Mouse (Mus musculus): ENCODE results near the gene Ctbp1.

The Ctbp1 gene

GRCm38 (mm10) chr5:33274953-33275454, at the start of gene Ctbp1:
TSS of gene Ctbp1 (minus strand) at chr5:33274994.
- peak; percentile 84 to 86 for DNase-seq (ENCODE audit: low spot score in 2 of 2)

GRCm38 (mm10) chr5:33324491-33324890, 49.7 kb upstream of the Ctbp1 start:
- DNase-seq (ENCODE audit: low spot score in 2 of 2) = no peak

GRCm38 (mm10) chr5:33312192-33312591, 37.4 kb upstream of the Ctbp1 start:
- DNase-seq (ENCODE audit: low spot score in 2 of 2) = no peak

DNA sequence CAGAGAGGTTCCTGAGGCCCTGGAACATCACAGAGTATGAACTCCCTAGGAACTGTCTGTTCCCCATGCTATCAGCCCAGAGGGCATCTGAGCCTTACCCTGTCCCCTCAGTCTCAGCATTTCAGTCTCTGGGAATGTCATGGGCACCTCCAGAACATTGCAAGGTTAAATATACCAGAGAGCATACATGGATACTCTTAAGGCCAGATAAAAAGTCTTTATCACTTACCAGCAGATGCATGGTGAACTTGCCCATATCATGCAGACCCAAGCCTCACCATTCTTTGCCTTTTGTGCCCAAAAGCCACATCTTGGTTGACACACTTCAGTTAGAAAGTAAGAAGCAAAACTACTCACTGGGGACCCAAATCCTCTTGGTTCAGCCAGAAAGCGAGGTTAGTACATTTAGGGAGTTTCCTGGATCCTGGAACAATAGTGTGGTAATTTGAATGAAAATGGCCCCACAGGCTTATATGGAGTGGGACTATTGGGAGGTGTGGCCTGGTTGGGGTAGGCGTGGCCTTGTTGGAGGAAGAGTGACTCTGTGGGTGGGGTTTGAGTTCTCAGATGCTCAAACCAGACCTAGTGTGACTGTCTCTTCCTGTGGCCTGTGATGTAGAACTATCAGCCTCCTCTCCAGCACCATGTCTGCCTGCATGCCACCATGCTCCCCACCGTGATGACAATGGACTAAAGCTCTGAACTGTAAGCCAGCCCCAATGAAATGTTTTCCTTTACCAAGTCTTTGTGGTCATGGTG, 36.1 kb upstream of the Ctbp1 start:
- DNase-seq (ENCODE audit: low spot score in 2 of 2) = no peak

DNA sequence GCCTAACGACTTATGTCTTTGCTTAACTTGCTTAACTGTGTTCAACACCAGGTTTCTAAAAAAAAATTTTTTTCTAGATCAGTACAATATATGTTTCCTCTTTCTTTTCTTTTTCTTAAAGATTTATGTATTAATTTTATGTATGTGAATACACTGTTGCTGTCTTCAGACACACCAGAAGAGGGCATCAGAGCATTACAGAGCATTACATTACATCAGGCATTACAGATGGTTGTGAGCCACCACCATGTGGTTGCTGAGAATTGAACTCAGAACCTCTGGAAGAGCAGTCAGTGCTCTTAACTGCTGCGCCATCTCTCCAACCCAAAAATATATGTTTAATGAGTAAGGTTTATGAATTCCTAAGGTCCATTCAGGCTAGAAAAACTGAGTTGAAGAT, 27.0 kb upstream of the Ctbp1 start:
- DNase-seq (ENCODE audit: low spot score in 2 of 2) = no peak

GRCm38 (mm10) chr5:33297164-33297563, 22.4 kb upstream of the Ctbp1 start:
- no peak for DNase-seq (ENCODE audit: low spot score in 2 of 2)

DNA sequence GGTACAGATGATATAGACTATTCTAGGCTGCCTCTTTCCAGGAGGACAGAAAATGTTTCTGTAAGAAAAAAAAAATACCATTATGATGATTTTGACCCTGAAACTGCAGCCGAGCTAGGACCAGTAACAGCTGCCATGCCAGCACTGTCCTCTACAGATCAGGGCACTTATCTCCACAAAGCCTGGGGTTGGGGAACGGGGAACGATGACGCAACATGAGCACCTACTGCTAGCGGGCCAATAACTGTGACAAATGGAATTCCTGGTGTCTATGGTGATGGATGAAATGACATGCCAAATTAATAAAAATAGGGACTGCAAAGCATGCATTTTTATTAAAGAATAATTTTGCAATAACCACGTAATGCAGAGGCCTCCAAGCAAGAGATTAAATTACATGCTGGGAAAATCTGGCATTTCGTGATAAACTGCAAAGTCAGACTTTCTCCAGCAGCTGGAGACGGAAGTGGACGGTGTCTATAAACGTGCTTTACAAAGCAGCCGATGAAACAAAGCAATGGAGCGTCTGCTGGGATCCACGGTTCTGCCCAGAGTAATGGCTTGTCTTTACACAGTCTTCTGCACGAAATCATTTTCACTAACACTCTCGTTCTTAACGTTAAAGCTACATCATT, 19.1 kb upstream of the Ctbp1 start:
- DNase-seq (ENCODE audit: low spot score in 2 of 2) = no peak

DNA sequence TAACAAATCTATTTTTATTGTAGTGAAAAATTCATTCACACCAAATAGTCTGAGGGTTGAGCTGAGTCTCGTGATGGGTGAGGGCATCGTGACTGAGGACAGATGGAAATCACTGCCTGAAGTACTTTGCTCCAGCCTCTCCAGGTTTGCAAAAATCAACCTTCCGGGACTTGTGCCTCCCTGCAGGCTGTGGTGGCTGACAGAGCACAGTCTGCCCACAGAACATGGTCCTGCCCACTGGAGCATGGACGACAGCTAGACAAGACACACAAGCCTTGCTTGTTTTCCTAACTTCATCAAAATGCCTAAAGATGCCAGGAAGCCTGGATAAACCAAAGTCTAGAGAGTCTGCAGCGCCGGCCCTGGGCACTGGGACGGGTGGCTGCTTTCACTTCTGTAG, 9.2 kb upstream of the Ctbp1 start:
- DNase-seq (ENCODE audit: low spot score in 2 of 2) = no peak

DNA sequence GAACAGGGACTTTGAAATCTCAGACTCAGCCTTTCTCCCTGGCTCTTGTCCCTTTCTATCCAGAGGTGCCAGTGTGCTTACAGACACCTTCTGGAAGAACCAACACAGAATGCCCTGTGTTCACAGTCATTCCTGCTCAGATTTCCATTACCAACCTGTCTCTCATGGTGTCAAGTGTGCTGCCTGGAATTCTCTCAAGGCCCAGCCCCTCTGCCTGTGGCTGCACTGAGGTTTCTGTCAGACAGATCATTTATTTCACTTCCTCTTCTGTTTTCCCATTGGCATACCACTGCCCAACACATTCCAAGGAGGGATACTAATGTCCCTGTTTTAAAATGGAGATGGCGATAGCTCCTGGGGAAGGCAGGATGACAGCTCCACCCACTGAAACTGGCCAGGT, 6.6 kb upstream of the Ctbp1 start:
- DNase-seq (ENCODE audit: low spot score in 2 of 2) = no peak

- DNase-seq (ENCODE audit: low spot score in 2 of 2) = peak in 1 of 2 experiments; percentile 12
Observed at GRCm38 (mm10) chr5:33278950-33279349, 4.2 kb upstream of the Ctbp1 start.

DNA sequence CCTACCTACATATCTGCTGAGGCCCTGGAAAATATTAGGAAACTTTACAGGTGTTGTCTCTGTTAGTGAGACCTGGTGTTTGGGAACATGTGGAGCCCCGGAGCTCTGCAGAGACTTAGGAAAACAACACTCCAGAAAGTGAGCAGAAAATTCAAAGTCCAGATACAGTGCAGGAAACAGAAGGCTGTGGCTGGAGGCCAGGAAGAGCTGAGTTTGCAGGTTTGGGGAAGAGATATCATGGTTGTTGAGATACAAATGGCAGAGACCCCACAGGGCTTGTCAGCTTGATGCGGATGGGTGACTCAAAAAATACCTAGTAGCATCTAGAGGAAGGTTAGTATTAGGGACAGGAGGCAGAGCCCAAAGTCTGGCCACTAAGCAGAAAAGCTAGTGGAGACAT, 2.5 kb upstream of the Ctbp1 start:
- no peak for DNase-seq (ENCODE audit: low spot score in 2 of 2)

DNA sequence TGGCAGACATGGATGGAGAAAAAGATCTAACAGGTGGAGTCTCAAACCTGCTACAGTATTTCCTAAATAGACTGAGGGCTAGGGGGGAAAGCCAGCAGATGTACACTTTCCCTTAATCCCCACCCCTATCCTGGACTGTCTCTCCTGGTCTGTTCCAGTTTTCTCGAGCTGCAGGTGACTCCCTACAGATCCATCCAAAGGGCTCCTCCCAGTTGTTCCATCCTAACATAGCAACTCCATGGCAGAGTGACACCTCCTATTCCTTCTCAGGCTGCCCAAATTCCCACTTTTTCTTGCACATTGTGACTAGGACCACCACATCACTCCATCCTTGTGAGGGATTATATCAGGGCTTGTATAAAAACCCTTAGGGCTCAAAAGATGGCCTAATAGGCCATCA, 960 bp upstream of the Ctbp1 start:
- no peak for DNase-seq (ENCODE audit: low spot score in 2 of 2)

- peak; percentile 82 to 86 for DNase-seq (ENCODE audit: low spot score in 2 of 2)
Observed at GRCm38 (mm10) chr5:33274085-33274952, 475 bp downstream of the Ctbp1 start.

DNA sequence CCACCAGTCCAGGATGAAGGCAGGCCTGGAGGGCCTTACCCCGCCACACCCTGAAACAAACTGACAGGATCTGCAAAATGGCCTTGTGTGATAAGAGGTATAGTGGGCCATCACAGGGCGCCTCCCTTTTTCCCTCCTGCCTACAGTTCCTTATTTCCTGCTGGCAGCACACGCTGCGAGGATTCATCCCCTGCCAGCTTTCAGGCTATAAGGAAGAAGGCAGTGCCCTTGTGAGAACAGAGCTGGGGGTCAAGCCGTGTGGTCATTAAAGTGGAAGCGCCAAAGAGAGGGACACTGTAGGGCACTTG, 1.1 kb downstream of the Ctbp1 start:
- DNase-seq (ENCODE audit: low spot score in 2 of 2) = peak in 1 of 2 experiments; percentile 41

DNA sequence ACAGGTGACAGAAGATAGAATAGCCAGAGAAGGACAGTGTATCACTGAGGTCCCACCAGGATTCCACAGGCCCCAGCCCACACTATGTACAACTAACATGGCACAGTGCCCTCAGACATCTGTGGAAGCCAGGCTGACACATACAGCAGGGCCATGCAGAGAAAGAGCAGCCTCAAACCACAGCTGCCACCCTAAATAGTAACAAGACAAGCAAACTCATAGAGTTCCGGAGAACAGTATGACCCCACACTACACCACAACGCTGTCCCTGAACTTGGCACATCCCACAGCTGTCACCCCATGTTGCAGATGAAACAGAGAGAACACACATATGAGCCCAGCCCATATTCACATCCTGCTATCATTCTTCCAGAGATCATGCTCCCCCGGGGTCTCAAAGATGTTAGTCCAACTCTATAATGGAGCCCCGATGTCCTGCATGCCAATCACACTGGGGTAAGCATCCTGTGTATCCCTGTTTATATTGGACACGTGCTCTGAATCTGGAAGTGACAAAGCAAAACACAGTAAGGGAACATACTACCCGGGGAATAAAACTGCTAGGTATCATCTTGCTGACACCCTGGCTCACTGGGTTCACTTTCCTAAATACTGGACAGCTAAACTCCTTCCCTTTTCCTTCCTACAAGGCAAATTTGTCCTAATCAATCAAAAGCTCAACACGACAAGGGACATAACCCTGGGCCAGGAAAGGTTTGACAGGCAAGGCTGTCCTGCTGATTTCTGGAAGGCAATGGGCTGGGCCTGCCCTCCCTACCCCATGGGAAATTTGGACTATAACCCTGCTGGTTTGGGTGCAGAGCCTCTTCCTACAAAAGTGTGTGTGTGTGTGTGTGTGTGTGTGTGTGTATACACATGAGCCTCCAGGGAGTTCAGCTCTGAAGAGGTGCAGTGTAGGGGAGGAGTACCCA, 1.7 kb downstream of the Ctbp1 start:
- DNase-seq (ENCODE audit: low spot score in 2 of 2) = no peak

- DNase-seq (ENCODE audit: low spot score in 2 of 2) = no peak
Observed at GRCm38 (mm10) chr5:33272146-33272545, 2.6 kb downstream of the Ctbp1 start.

DNA sequence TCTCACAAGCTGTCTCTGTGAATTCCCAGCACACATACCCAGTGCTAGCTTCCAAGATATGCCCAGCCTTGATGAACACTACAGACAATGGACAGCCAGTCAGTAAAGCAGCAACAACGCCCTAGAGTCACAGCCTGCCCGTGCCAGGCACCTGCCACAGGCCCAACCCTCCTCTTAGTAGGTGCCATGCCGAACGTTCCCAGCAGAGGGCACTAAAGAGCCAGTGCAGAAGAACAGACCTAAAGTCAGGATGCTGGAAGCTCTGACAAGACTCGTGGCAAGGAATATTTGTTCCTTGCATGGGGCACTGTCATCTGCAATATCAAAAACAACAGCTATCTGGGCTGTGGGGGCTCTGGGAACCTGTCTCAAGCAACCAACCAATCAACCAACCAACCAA, 4.2 kb downstream of the Ctbp1 start:
- DNase-seq (ENCODE audit: low spot score in 2 of 2) = peak; percentile 88 to 92

DNA sequence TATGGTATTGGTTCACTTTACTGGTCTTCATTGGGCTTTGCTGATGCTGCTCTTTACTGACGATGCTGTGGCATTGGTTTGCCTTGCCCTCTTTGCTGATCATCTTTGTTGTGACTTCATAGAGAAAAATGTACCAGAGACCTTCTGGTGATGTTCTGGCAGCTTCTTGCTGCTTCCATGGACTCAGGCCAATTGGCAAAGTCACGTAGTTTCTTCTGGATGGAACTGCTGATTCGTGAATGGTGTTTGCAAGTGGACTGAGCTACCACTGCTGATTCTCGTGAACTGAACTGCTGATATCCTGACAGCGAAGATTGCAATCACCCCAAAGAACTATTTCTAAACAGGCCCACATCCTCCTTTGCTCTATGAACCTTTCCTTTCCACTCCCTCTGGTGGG, 20.4 kb downstream of the Ctbp1 start:
- DNase-seq (ENCODE audit: low spot score in 2 of 2) = no peak

DNA sequence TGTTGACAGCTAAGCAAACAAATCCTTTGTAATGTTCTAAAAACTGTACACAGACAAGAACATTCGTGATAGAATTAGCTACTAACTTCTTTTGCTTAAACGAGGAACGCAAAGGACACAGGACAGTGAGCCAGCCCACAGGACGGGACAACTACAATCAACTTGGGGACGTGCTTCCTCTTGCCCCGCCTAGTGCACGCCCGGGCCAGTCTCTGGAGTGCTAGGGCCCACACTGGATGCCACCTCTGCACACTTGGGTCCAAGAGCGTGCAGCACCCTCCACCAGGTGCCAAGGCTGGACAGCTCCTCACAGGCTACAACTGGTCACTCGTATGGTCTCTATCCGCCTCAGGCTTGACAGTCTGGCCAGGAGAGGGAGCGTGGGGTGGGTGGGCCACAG, 26.6 kb downstream of the Ctbp1 start:
- DNase-seq (ENCODE audit: low spot score in 2 of 2) = no peak

DNA sequence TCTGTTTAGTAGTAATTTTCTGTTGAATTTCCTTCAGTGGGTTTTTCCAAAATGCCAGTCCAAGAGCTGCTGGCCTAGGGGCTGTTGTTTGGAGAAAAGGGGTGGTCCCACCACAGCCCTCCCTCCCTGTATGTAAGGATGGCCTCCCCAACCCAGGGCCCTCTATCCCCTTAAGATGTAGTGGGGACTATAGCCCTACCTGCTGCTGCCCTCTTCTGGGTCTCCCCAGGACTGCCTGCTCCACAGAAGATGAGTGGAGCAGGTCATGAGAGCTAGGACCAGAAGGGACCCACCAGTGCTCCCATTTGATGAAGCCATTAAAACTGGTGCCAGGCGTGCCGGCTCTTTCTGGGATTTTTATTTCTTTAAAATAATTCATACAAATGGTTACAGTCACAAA, 27.4 kb downstream of the Ctbp1 start:
- DNase-seq (ENCODE audit: low spot score in 2 of 2) = no peak

GRCm38 (mm10) chr5:33245701-33246100, 29.1 kb downstream of the Ctbp1 start:
- DNase-seq (ENCODE audit: low spot score in 2 of 2) = no peak

Data from spleen, postnatal 14 days (tissue).